Mouse (Mus musculus): ENCODE results near the gene Scarb1.

The Scarb1 gene

DNA sequence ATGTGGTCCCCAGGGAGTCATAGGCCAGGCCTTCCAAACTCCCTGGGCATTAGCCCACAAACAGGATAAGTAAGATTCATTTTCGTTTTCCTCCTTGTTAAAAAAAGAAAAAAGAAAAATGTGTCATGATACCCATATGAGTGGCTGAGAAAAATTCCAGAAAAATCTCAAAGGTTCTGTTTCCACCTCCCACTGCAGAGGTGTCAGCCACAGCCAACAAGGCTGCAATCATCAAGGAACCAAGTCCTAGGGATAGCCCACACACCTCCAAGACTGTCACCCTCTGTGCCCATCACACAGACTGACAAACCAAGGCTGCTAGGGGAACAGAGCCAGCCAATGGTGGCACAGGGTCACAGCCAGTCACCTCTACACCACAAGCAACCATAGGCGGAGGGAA, 111.8 kb downstream of the Scarb1 start:
- no peak for DNase-seq

DNA sequence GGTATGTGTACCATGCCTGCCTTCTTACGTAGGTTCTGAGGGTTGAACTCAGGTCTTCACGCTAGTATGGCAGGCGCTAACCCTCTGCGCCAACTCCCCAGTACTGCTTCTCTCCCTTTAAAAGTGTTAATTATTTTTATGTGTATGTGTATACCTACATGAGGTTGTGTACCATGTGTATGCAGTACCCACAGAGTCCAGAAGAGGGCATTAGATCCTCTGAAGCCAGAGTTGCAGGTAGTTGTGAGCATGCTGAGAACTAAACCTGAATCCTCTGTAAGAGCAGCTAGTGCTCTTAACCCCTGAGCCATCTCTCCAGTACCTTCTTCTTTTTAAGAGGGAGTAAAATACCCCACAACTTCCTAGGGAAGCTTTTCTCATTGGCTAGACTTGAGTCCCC, 113.2 kb downstream of the Scarb1 start:
- DNase-seq: no peak
